Mouse (Mus musculus): ENCODE results near the gene Hlcs.

- TF ChIP-seq CTCF (IDR thresholded peaks at IDR 0.05; ENCODE audit: borderline replicate concordance, extremely low read depth, insufficient read depth, insufficient read length) (no peak), POLR2A (IDR thresholded peaks at IDR 0.05; ENCODE audit: borderline replicate concordance, extremely low read depth, insufficient read depth, insufficient read length, poor library complexity, severe bottlenecking) (no peak)
Observed at GRCm38 (mm10) chr16:94236226-94237129, 76.9 kb downstream of the Hlcs start.
